8 mouse cellular contexts compared by ENCODE assay signal in the genomic region with DNA sequence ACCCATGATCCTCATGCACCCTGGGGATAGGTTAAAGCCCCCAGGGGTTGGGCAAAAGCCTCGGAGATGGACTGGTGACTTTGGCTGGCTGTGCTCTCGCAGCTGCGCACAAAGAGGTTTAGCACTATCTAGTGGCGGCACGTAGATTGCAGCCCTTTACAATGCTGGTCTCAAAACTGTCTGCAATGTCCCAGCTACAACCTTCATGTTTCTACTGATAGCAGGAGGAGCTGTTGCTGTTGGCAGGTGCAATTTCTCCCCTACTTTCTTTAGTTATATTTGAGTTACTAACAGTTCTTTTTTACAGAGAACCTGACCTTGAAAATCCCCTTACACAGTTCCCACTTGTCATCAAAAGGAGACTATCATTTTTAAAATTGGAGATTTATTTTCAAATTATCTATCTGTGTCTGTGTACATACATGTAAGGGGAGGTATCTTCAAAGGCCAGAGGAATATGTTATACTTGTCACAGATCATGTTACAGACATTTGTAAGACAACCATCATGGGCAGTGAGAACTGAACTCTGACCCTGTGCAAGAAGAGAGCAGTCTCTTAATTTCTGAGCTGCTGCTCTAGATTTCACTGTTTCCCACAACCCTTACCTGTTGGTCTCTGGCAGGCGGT.
DNase-seq lines count a peak whose midpoint lies in the region; ATAC-seq and TF ChIP-seq lines count a peak whose summit lies in the region.

No protein-coding gene starts in this region.

- no peak for TF ChIP-seq CTCF in cerebellum, adult 2 months (IDR thresholded peaks at IDR 0.05; ENCODE audit: borderline replicate concordance, insufficient read depth, low read depth, low read length)
- peak; percentile 78 for TF ChIP-seq CTCF in Patski (IDR thresholded peaks at IDR 0.05)
- peak; percentile 46 for TF ChIP-seq CTCF in kidney, postnatal 0 days (IDR thresholded peaks at IDR 0.05; ENCODE audit: low read depth)

- H3K9me3 ChIP-seq in forebrain, embryonic 15.5 days = no peaks in the 10 kb centered on the region
- no peaks in the 10 kb centered on the region for H3K9me3 ChIP-seq in kidney, postnatal 0 days (replicated peaks; ENCODE audit: low read length)
- H3K9me3 ChIP-seq in midbrain, embryonic 10.5 days (replicated peaks) = no peaks in the 10 kb centered on the region
- H3K9me3 ChIP-seq in stomach, embryonic 16.5 days (replicated peaks; ENCODE audit: control insufficient read depth, low read length) = no peaks in the 10 kb centered on the region

- no peak overlapping the region for H3K4me2 ChIP-seq in forebrain, embryonic 15.5 days (replicated peaks)
- no peak overlapping the region for H3K4me2 ChIP-seq in kidney, postnatal 0 days (ENCODE audit: low read length)
- no peak overlapping the region for H3K4me2 ChIP-seq in stomach, embryonic 16.5 days (ENCODE audit: low read depth, low read length)

- no peaks in the 10 kb centered on the region for H3K4me1 ChIP-seq in cerebellum, adult 2 months (ENCODE audit: control insufficient read depth, insufficient read depth, low read length)
- H3K4me1 ChIP-seq in forebrain, embryonic 15.5 days = no peaks in the 10 kb centered on the region
- H3K4me1 ChIP-seq in kidney, postnatal 0 days (replicated peaks; ENCODE audit: insufficient read depth, low read length) = no peaks in the 10 kb centered on the region
- no peaks in the 10 kb centered on the region for H3K4me1 ChIP-seq in midbrain, embryonic 10.5 days
- no peaks in the 10 kb centered on the region for H3K4me1 ChIP-seq in stomach, embryonic 16.5 days (ENCODE audit: control insufficient read depth, insufficient read depth, low read length)

- peak; percentile 4 to 7 for DNase-seq in cerebellum, adult 2 months
- no peak for DNase-seq in cerebellum, adult 9-10 months
- DNase-seq in Patski (ENCODE audit: low read depth, low spot score) = no peak
- peak; percentile 22 for DNase-seq in kidney, postnatal 0 days (ENCODE audit: low spot score)
- peak; percentile 18 for DNase-seq in midbrain, embryonic 10.5 days (ENCODE audit: low spot score)
- no peak for DNase-seq in gastrocnemius, postnatal 4 days (ENCODE audit: low spot score in 2 of 2)

- no peak for ATAC-seq in Patski
- ATAC-seq in forebrain, embryonic 15.5 days (replicated peaks) = peak; percentile 96
- no peak for ATAC-seq in kidney, postnatal 0 days (replicated peaks; ENCODE audit: low FRiP score, low read depth)
- 0 out of 2 replicates have a peak, but pooled peaks have one; percentile 40 for ATAC-seq in stomach, embryonic 16.5 days (ENCODE audit: insufficient read depth, low FRiP score)

- POLR2A ChIA-PET in Patski (lab: Charles Lee) = no interaction called here

- no peak overlapping the region for H3K4me3 ChIP-seq in cerebellum, adult 2 months (replicated peaks; ENCODE audit: insufficient read depth, low read depth, low read length)
- H3K4me3 ChIP-seq in forebrain, embryonic 15.5 days = 0 out of 2 replicates have a peak overlapping the region, but pooled peaks have one; percentile 10
- H3K4me3 ChIP-seq in kidney, postnatal 0 days (replicated peaks; ENCODE audit: low read depth, low read length) = no peak overlapping the region
- no peak overlapping the region for H3K4me3 ChIP-seq in midbrain, embryonic 10.5 days
- no peak overlapping the region for H3K4me3 ChIP-seq in stomach, embryonic 16.5 days (replicated peaks; ENCODE audit: low read length)

- H3K36me3 ChIP-seq in forebrain, embryonic 15.5 days = no peaks in the 10 kb centered on the region
- no peaks in the 10 kb centered on the region for H3K36me3 ChIP-seq in kidney, postnatal 0 days (ENCODE audit: insufficient read depth, low read length)
- H3K36me3 ChIP-seq in midbrain, embryonic 10.5 days = no peaks in the 10 kb centered on the region
- H3K36me3 ChIP-seq in stomach, embryonic 16.5 days (ENCODE audit: control insufficient read depth, insufficient read depth, low read length) = no peaks in the 10 kb centered on the region

- H3K27ac ChIP-seq in cerebellum, adult 2 months (ENCODE audit: insufficient read depth, low read length) = no peak overlapping the region
- no peak overlapping the region for H3K27ac ChIP-seq in forebrain, embryonic 15.5 days (replicated peaks)
- no peak overlapping the region for H3K27ac ChIP-seq in kidney, postnatal 0 days
- no peak overlapping the region for H3K27ac ChIP-seq in midbrain, embryonic 10.5 days (replicated peaks)
- H3K27ac ChIP-seq in stomach, embryonic 16.5 days (ENCODE audit: low read length) = no peak overlapping the region

- CTCF ChIA-PET in Patski (lab: Charles Lee) = interaction anchor here (0.9 to 1.4 kb wide), 4 partner anchors 9 to 458 kb away, joined by 3 to 7 read pairs (median 5); no protein-coding TSS in a partner anchor

- in situ Hi-C loops in Patski (cut with MboI; ENCODE audit: low pct_unique_long_range_greater_than_20kb) = no loop called here

- 8% methylated on average over 6 of the region's 6 CpGs for WGBS in cerebellum, adult 2 months
- 8% methylated on average over 6 of the region's 6 CpGs for WGBS in forebrain, embryonic 15.5 days
- 10% methylated on average over 5 of the region's 6 CpGs for WGBS in kidney, postnatal 0 days
- 12% methylated on average over 6 of the region's 6 CpGs for WGBS in midbrain, embryonic 10.5 days
- 14% methylated on average over 5 of the region's 6 CpGs for WGBS in stomach, embryonic 16.5 days

- H3K9ac ChIP-seq in forebrain, embryonic 15.5 days (replicated peaks) = no peak overlapping the region
- no peak overlapping the region for H3K9ac ChIP-seq in kidney, postnatal 0 days (ENCODE audit: low read depth, low read length)
- no peak overlapping the region for H3K9ac ChIP-seq in stomach, embryonic 16.5 days (ENCODE audit: low read length)

- no peaks in the 10 kb centered on the region for H3K27me3 ChIP-seq in cerebellum, adult 2 months (ENCODE audit: control insufficient read depth, insufficient read depth, low read length)
- no peaks in the 10 kb centered on the region for H3K27me3 ChIP-seq in Patski
- H3K27me3 ChIP-seq in forebrain, embryonic 15.5 days = no peaks in the 10 kb centered on the region
- H3K27me3 ChIP-seq in kidney, postnatal 0 days (ENCODE audit: insufficient read depth, low read length) = no peaks in the 10 kb centered on the region
- H3K27me3 ChIP-seq in midbrain, embryonic 10.5 days (ENCODE audit: low read depth, poor library complexity, severe bottlenecking) = no peaks in the 10 kb centered on the region
- H3K27me3 ChIP-seq in stomach, embryonic 16.5 days (ENCODE audit: control insufficient read depth, insufficient read depth, low read length) = no peaks in the 10 kb centered on the region

- no peak for TF ChIP-seq POLR2A in cerebellum, adult 2 months (IDR thresholded peaks at IDR 0.05; ENCODE audit: borderline replicate concordance, insufficient read depth, low read length)

Comparison
In these comparisons a context has a peak if more than half of its experiments do, and no peak if none do; other contexts are left out.
1. DNase-seq: peak in cerebellum, adult 2 months (2 of 2), kidney, postnatal 0 days (single experiment) and midbrain, embryonic 10.5 days (single experiment); none in cerebellum, adult 9-10 months (single experiment), Patski (single experiment) and gastrocnemius, postnatal 4 days (0 of 2).
2. ATAC-seq: peak in forebrain, embryonic 15.5 days (single experiment) and stomach, embryonic 16.5 days (single experiment); none in Patski (single experiment) and kidney, postnatal 0 days (single experiment).